Mouse (Mus musculus) brain, adult 2 months (tissue): ENCODE data around the gene Agap1.

ENCODE experiments used
- DNase-seq: peaks from one replicate; pipeline ENCODE4 v3.0.0; 2011; ENCODE audit warnings: low read depth, low spot score

The Agap1 gene

GRCm38 (mm10) chr1:89656167-89656566 is 201.6 kb downstream of the Agap1 start:
- DNase-seq = no peak

GRCm38 (mm10) chr1:89656643-89657321 is 202.2 kb downstream of the Agap1 start:
- DNase-seq = peak; percentile 85

GRCm38 (mm10) chr1:89660804-89661203 is 206.2 kb downstream of the Agap1 start:
- DNase-seq = no peak

GRCm38 (mm10) chr1:89666154-89666553 is 211.5 kb downstream of the Agap1 start:
- DNase-seq = no peak

GRCm38 (mm10) chr1:89667387-89667786 is 212.8 kb downstream of the Agap1 start:
- DNase-seq = no peak

- DNase-seq = peak; percentile 87
These were observed 214.0 kb downstream of the Agap1 start for GRCm38 (mm10) chr1:89668635-89669034.

GRCm38 (mm10) chr1:89671110-89671787 is 216.6 kb downstream of the Agap1 start:
- DNase-seq = no peak

- DNase-seq = no peak
These were observed 218.5 kb downstream of the Agap1 start for GRCm38 (mm10) chr1:89673071-89673470.

GRCm38 (mm10) chr1:89673686-89674085 is 219.1 kb downstream of the Agap1 start:
- DNase-seq = no peak

- no peak for DNase-seq
These were observed 220.1 kb downstream of the Agap1 start for GRCm38 (mm10) chr1:89674681-89675080.

GRCm38 (mm10) chr1:89676411-89676810 is 221.8 kb downstream of the Agap1 start:
- DNase-seq = peak; percentile 87

- no peak for DNase-seq
These were observed 226.1 kb downstream of the Agap1 start for GRCm38 (mm10) chr1:89680673-89681072.

- DNase-seq = peak; percentile 46
These were observed 234.3 kb downstream of the Agap1 start for GRCm38 (mm10) chr1:89688914-89689313.

- peak; percentile 51 for DNase-seq
These were observed 235.1 kb downstream of the Agap1 start for GRCm38 (mm10) chr1:89689544-89690212.

- DNase-seq = no peak
These were observed 236.5 kb downstream of the Agap1 start for GRCm38 (mm10) chr1:89691096-89691495.

GRCm38 (mm10) chr1:89692420-89692819 is 237.8 kb downstream of the Agap1 start:
- DNase-seq = no peak

GRCm38 (mm10) chr1:89694916-89695315 is 240.3 kb downstream of the Agap1 start:
- no peak for DNase-seq

- DNase-seq = peak; percentile 36
These were observed 242.6 kb downstream of the Agap1 start for GRCm38 (mm10) chr1:89697241-89697640.

GRCm38 (mm10) chr1:89700166-89700565 is 245.6 kb downstream of the Agap1 start:
- no peak for DNase-seq

- peak; percentile 53 for DNase-seq
These were observed 246.6 kb downstream of the Agap1 start for GRCm38 (mm10) chr1:89701162-89701730.

- DNase-seq = no peak
These were observed 248.7 kb downstream of the Agap1 start for GRCm38 (mm10) chr1:89703294-89703693.

- DNase-seq = peak; percentile 50
These were observed 251.1 kb downstream of the Agap1 start for GRCm38 (mm10) chr1:89705670-89706069.
